Mouse (Mus musculus) urinary bladder, postnatal 25 days (tissue): Measurements from ENCODE around the gene Gm20498.
"Not testable (repeated sequence)": the region's sequence is repeated elsewhere in the genome, so short reads cannot be mapped to it uniquely, and the experiment has no call there.

Experiments
- DNase-seq: peaks from one replicate; pipeline ENCODE4 v3.0.0; 2022; ENCODE audit warnings: low spot score

The Gm20498 gene

DNA sequence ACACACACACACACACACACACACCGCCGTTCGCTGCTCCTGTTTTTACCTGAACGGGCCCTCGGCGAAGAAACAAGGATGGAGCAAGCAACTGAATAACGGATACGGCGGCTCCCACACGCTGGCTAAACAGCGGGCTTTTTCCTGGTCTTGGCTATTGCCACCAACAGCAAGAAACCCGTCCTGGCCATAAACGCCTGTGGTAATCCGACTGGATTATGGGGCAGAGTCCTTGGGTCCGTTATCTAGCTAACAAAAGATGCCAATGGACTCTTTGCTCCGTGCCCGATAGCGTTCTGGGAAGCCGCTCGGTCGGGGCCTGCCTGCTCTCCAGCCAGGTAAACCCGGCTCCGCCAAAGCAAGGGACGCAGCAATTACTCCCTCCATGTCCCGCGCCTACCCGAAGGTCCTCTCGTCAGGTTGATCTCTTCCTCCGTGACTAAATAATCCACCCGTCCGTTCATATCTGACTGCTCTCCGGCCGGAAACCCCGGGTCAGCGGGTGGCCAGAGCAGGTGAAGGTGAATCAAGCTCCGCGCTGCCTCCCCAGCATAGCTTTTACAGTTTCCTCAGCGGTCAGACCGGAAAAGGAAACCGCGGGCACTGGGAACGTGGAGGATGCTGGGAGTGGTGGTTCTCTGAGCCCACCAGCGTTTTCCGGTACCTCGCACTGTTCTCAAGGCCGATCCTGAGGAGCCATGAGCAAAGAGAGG is at the start of gene Gm20498, which contains the start of gene Synj2bp:
Gene Gm20498, minus strand, starts transcription at position 590 of the 713 bp plus-strand sequence.
Gene Synj2bp, minus strand, starts transcription at position 596 of the 713 bp plus-strand sequence.
- peak; percentile 71 for DNase-seq

DNA sequence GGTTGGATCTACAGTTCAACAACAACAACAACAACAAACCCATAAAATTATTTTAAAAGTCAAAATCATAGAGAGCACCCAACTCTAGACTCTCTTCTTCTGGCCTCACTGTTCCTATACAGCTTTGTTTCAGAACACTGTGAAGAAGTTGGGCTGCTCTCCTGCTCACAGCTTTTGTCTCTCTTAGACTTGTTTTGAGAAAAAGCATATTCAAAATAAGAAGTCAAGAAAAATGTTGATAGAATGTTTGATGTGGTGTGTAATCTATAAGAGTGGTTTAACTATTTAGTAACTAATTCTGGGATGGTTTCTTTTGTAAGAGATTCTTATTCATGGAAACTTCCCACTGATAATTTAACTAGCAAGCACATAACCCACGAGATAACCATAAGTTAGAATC is 35.7 kb upstream of the Gm20498 start, which contains the start of gene Adam21:
Gene Adam21, minus strand, starts transcription at position 101 of the 400 bp plus-strand sequence.
- DNase-seq = no peak

DNA sequence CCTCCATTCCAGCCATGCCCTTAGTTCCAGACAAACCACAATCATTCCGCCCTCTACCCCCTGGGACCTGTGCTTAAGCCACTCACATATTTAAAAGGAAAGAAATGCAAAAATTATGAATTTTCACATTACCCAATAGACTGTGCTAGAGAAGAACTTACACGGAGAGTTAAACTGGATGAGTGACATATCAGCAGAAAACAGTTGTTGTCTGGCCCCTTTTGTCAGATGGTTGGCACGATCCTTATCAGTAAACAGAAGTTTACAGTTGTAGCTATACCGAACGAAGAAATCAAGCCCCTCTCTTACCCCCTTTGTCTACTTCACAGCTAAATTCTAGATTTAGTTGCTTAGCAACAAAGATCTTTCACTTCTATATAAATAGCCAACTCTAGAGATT is 35.2 kb upstream of the Gm20498 start:
- DNase-seq = no peak

DNA sequence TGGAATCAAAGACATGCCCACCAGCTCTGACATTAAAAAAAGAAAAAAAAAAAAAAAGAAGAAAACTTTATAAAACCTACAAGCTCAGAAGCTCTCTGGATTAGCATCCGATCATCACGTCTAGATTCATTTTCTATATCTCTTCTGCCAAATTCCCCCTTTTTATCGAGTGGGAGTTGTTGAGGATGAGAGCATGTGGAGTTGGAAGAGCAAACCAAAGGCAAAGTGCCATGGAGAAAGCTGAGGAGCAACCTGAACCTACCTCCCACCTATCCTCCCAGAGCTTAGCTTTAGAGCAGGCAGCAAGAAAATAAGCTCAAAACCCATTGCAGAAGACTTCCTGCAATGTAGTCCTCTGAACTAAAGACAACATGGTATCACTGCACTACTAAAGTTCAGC is 31.5 kb upstream of the Gm20498 start:
- no peak for DNase-seq

DNA sequence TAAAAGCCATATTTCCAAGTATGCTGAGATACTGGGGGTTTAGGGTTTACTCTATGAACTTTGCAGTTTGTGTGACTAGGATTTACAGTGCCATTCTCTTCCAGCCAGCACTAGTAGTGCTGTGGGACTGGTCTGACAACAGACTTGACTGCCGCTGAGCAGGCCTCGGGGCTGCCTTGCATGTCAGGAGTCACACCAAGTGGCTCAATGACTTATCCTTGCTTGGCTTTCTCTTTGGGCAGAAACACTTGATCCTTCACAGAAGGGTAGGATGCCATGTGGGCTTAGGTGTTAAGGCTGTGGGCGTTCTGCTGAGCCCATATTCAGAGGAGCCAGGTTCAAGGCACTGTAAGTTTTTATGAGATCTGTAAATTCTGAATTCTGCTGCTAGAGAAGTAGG is 16.6 kb upstream of the Gm20498 start:
- DNase-seq = no peak

DNA sequence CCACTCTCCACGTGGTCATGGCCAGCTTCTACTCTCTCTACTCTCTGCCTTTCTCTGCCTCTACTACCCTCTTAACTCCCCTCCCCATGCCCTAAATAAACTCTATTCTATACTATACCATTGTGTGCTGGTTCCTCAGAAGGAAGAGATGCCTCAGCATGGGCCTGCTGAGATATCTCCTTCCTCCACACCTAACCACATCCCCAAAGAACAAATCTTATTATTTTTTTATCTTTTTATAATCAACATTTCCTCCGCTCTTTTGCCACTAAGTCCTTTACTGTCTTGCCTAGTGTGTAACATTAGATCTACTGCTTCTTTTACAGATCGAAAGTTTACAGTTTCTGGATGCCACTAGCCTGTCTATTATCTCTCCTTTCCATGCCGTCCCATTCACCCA is 14.5 kb upstream of the Gm20498 start:
- no peak for DNase-seq

DNA sequence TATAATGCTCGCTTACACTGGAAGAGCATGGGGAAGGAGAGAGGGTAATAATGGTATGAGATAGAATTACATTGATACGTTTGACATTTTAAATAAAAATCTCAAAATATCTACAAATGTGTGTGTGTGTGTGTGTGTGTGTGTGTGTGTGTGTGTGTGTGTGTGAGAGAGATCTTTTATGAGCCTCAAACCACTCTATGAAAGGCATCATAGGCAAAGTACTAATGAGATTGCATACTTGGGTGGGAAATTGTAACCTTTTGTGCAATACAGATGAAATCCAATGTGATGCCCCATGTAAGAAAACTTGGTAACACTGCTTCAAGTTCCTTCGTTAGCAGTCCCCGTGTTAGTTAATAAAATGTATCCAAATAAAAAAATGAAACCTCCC is 319 bp upstream of the Gm20498 start:
- no peak for DNase-seq

DNA sequence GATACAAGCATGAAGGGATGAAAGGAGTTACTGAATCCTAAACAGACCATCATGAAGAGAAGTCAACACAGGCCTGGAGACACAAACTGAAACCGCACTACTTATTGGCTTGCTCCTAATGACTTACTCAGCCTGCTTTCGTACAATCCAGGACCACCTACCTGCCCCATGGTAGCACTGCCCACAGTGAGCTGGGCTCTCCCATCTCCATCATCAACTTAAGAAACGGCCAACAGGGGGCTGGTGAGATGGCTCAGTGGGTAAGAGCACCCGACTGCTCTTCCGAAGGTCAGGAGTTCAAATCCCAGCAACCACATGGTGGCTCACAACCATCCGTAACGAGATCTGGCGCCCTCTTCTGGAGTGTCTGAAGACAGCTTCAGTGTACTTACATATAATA is 2.1 kb downstream of the Gm20498 start:
- DNase-seq = not testable (repeated sequence)

DNA sequence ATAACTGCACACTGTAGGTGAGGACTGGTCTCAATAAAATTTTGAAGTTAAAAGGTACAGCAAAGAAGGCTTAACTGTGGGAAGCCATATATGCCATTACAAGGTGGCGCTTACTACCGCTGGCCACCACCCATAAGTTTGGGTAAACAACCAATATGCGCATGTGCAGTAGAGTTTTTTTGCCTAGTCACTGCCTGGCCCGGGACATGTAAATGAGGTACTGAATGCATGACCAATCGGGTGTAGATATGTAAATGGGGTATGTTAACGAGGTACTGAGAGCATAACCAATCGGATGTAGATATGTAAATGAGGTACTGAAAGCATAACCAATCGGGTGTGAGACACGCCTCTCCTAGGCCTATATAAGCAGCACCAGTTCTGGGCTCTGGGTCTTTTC is 35.8 kb downstream of the Gm20498 start:
- DNase-seq = not testable (repeated sequence)

DNA sequence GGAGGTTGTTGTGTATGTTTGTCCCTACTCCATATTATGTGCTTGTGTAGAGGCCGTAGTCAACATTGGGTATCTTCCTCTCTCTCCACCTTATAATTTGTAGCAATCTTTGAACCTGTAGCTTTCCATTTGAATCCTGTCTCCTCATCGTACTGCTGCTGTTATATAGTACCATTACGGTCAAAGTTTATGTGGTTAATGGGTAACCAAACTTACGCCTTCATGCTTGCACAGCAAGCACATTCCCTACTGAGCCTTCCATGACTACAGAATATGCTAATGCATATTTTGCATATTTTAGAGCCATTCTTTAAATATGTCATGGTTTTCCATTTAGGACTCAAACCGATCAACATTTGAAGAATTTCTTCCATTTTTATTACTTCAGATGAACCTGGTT is 42.2 kb downstream of the Gm20498 start:
- no peak for DNase-seq

DNA sequence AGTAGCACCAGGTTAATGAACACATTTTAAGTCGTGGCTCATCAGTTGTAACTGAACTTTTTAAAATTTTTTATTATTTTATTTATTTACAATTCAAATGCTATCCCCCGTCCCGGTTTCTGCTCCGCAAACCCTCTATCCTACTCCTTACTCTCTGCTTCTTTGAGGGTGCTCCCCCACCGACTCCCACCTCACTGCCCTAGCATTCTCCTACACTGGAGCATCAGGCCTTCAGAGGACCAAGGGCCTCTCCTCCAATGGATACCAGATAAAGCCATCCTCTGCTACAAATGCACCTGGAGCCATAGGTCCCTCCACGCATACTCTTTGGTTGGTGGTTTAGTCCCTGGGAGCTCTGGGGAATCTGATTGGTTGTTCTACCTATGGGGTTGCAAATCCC is 47.4 kb downstream of the Gm20498 start:
- no peak for DNase-seq

DNA sequence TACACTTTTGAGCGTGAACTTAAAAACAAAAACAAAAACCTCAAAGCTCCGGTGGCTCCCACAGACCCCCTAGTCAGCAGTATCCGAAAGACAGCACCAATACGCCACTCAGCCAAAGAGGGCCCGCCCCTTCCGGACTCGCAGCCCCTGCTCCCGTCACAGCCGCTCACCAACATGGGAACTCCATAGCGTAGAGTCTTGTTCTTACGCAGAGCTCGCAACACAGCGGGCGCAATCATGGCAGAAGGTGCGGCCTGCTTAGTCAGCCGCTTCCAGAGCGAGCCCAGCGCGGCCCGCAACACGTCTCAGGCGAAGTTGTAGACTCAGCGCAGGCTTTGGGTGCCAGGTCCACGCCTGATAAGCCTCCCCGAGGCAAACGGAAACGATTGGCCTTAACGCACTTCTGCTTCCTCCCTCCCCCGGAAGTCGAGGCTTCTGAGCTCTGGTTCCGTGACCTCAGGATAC is 47.9 kb downstream of the Gm20498 start, which contains the start of gene Cox16:
Gene Cox16, minus strand, starts transcription at position 401 of the 465 bp plus-strand sequence.
- peak; percentile 76 for DNase-seq

DNA sequence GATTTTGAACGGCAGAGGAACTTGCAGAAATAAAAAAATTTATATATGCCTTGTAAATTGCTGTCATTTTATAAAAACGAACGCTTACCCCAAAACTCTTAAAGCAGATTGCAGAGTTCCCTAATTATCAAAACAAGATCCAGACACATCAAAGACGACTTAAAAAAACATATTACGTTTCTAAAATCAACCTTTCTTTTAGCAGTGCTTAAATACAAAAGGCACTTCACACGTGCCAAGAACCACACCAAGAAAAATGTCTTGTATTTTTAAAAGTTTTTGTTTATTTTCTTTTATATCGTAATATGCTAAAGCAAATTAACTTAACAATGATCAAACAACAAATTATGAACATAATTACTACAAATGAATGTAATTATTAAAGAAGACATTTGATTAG is 48.5 kb downstream of the Gm20498 start:
- no peak for DNase-seq

DNA sequence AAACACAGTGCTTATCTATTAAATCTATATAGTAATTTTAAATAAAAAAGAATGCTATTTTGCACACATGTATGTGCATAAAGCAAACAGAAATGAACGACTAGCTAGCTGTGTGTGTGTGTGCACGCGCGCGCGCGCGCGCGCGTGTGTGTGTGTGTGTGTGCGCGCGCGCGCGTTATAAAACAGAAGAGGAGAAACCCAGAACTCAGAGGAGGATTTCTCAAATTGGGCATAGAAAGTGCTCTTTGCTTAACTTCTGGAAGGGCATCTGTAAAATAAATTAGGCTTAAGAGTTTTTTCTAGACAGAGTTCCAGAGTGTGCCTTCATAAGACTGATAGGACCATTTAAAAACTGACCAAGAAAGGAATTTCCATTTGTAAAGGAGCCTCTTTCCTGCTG is 49.0 kb downstream of the Gm20498 start:
- DNase-seq = no peak

DNA sequence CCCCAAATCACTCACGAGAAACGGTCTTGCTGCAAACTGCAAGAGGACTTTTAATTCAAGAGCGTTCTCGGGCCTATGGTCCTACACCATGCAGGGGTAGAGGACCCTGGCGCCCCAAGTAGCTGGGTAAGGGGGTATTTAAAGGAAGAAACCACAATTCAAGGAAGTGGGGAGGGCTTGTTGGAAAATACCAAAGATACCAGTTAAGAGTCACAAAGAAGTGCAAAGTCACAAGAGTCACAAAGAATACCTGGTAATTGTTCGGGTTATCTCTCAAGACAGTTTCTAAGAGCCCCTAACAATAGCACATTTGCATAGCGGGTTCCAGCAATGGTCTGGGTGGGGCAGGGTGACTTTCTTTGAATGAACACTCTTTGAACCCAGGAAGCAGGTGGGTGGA is 73.7 kb downstream of the Gm20498 start:
- not testable (repeated sequence) for DNase-seq

DNA sequence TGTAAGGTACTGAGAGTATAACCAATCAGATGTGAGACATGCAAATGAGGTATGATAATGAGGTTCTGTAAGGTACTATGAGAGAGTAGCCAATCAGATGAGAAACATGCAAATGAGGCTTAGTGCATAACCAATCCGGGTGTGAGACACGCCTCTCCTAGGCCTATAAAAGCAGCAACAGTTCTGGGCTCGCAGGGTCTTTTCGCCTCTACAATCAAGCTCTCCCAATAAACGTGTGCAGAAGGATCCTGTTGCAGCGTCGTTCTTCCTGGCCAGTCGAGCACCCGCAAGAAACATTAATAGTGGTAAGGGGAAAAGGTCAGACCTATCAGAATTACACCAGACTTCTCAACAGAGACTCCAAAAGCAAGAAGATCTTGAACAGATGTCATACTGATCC is 93.7 kb downstream of the Gm20498 start:
- DNase-seq = not testable (repeated sequence)

DNA sequence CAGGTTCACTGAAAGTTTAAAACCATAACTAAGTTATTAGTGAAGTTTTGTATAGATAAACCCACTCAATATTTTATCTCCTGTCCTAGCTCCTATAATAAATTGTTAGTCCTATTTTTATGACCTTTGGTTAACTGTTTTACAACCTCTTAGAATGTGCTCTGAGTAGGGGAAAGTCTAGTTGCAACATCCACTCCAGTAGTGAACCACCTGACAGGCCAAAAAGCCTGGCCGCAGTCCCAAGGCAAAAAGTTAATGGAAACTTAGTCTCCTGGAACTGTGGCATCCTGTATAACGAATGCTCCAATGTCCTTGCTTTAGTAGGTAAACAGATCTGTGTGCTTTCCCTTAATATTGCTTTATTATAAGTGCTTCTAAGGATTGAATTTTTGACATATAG is 97.9 kb downstream of the Gm20498 start:
- DNase-seq = not testable (repeated sequence)

DNA sequence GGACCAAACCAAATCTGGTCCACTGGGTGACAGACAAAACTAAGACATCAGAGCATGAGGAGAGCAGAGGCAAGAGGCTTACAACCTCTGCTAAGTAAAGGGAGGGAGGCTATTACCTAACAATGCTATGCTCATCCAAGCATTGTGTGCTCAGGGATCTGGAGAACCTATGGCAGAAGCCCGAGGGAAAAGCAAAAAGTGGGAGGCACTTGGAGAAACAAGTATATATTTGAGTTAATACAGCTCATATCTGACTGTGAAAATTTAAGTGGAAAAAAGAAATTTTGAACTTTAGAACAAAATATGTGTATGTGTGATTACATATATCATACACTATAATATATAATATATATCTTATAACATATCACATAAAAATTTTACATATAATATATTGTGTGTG is 110.9 kb downstream of the Gm20498 start, which contains the start of gene Adam4:
Gene Adam4, minus strand, starts transcription at position 101 of the 400 bp plus-strand sequence.
- no peak for DNase-seq

DNA sequence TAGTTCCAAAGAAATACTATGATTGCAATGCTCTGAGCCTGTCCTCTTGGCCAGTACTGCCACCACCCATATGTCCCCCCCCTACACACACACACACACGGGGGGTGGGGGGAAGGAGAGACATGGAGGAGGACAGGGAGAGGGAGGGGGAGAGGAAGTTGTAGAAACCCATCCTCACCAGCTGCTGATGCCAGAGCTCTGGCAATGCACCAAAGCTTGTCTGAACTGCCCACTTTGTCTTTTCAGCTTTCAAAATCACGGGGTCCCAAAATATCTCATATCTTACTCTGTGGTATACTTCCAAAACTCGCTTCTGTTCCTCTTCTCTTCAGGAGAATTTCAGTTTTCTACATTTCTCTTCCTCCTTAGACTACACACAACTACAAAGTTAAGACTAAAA is 119.5 kb downstream of the Gm20498 start:
- DNase-seq = no peak

DNA sequence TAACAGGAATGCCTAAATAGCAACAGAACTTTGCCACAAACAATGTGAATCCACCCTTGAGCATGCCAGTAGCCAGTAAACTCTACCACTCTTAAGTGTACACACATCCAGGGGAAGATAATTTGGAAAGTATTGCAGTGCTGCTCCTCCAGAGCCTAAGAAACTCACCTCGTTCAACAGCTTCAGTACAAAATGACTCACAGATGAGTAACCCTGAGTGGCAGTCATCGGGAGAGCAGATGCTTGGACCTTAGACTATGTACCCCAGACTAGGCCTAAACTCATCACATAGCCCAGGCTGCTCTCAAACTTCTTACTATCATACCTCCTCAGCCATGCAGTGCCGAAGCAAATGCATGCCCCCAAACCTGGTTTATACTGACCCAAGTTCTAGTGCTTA is 123.7 kb downstream of the Gm20498 start:
- DNase-seq = no peak

DNA sequence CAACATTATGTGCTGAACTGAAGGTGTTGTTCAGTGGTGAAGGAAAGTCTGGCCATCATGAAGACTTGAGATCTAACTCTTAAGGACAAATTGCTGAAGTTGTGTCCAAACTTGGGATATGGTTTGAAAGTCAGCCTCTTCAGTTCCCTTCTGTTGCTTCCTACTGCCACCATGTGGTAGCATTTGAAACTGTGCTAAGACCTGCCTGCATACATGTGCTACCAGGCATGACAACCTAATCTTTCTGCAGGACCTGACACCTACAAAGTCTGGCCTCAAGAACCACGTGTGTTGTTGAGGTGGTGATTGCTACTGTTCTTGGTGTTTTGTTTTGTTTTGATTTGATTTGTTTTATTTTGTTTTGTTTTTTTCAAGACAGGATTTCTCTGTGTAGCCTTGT is 130.5 kb downstream of the Gm20498 start:
- peak; percentile 29 for DNase-seq

DNA sequence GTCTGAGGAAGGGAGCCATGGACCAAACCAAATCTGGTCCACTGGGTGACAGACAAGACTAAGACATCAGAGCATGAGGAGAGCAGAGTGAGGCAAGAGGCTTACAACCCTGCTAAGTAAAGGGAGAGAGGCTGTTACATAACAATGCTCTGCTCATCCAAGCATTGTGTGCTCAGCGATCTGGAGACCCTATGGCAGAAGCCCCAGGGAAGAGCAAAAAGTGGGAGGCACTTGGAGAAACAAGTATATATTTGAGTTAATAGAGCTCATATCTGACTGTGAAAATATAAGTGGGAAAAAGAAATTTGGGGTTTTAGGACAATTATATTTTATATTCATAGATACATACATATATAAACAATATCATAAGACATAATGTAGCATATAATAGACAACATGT is 153.3 kb downstream of the Gm20498 start, which contains the start of gene Gm4787:
Gene Gm4787, minus strand, starts transcription at position 101 of the 400 bp plus-strand sequence.
- DNase-seq = not testable (repeated sequence)

DNA sequence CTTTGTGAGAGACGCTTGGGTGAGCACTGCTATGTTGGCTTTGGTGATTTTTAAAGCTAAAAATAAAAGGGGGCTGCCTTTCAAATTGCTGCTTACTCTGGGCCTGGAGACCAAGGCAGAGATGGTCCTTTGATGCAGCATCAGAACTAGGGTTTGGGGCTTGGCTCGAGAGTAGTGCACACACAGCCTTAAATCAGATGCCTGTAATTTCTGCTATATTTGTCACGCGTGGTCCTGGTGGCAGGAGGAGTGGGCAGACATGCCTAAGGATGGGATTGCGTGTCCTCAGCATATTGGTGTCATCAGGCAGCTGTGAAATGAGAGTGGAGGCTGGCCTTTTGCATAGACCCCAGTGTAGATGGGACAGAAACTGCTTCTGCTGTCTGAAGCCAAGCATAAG is 198.9 kb downstream of the Gm20498 start:
- no peak for DNase-seq
